Mouse (Mus musculus) kidney, postnatal 4 days (tissue): Measurements from ENCODE around the gene Armcx1.
"Not testable (repeated sequence)": the region's sequence is repeated elsewhere in the genome, so short reads cannot be mapped to it uniquely, and the experiment has no call there.

ENCODE experiments used
- DNase-seq, 2 experiments: peaks; one replicate each; pipeline ENCODE4 v3.0.0; 2021; ENCODE audit warnings: mixed read lengths in 2 of 2

The Armcx1 gene

DNA sequence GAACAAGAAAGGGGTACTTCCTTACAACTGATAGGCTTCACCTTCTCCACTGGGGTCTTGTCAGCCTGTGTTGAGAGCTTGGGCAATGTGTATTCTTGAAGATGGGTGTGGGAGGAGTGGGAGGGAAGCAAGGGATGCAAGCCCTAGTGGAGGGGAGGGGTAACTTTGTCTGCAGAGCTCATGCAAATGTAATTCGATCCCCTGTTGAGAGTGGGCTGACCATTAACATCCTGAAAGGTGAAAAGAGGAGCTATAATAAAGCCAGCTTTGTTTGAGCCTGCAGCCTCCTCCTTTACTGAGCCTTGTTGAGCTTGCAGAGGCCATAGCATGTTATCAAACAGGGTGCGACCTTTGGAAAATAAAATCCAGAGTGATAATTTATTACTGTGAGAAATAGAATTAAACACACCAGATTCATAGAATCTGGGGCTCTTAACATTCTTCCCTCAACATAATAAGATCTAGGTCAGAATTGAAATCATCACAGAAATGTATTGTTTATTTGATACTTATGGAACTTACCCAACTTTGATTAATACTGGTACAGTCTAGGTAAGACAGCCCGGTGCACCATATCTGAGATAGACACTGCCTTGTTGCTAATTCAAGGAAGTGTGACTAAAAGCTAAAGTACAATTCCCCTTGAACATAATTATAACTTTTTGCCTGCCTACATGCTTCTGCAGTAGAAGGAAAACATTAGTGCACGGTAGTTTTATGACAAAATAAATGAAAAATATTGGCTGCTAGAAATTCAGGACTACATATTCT is 45.9 kb downstream of the Armcx1 start:
- DNase-seq = not testable (repeated sequence)
